Mouse (Mus musculus) cerebellum, adult 9-10 months (tissue): ENCODE data around the gene Ankrd40.
A peak's percentile ranks its signal among the peaks of the same experiment; 100 is the strongest.

Experiments used
- DNase-seq: peaks from one replicate; pipeline ENCODE4 v3.0.0; 2022

The Ankrd40 gene

DNA sequence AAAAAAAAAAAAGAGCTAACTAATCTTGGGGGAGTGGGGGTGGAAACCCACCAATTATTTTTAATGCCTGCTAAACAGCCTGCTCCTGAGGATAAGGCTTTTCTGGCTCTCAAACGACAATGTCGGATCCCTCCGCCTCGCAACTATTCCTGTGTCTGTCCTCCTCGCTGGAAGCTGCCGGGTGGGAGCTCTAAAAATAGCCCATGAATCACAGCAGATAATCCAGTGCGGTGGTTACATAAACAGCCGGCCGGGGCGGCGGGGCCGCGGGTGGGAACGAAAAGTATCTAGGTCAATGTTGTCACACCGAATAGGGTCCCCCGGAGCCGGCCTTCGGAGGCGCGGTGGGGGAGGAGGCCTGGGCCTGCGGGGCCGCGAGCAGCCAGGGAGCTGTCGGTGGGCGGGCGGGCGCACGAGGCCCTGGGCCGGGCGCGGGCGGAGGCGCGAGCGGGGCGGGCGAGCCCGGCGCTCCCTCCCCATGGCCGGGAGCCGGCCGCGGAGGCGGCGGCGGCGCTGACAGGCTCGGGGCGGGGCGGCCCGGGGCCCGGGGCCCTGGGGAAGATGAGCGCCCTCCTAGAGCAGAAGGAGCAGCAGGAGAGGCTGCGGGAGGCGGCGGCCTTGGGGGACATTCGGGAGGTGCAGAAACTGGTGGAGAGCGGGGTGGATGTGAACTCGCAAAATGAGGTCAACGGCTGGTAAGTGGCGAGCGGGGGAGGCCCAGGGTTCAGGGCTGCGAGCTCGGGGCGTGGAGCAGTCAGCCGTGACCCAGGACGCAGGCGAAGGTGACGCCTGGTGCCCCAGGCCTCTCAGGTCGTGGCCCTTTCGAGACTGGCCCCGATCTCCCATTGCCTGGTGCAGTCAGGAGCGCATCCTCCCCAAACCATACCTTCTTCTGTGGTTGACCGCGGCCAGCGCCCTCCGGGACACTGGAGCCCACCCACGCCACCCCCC is at the start of gene Ankrd40:
Gene Ankrd40, plus strand, starts transcription at position 309 of the 951 bp plus-strand sequence.
- DNase-seq: peak; percentile 99

DNA sequence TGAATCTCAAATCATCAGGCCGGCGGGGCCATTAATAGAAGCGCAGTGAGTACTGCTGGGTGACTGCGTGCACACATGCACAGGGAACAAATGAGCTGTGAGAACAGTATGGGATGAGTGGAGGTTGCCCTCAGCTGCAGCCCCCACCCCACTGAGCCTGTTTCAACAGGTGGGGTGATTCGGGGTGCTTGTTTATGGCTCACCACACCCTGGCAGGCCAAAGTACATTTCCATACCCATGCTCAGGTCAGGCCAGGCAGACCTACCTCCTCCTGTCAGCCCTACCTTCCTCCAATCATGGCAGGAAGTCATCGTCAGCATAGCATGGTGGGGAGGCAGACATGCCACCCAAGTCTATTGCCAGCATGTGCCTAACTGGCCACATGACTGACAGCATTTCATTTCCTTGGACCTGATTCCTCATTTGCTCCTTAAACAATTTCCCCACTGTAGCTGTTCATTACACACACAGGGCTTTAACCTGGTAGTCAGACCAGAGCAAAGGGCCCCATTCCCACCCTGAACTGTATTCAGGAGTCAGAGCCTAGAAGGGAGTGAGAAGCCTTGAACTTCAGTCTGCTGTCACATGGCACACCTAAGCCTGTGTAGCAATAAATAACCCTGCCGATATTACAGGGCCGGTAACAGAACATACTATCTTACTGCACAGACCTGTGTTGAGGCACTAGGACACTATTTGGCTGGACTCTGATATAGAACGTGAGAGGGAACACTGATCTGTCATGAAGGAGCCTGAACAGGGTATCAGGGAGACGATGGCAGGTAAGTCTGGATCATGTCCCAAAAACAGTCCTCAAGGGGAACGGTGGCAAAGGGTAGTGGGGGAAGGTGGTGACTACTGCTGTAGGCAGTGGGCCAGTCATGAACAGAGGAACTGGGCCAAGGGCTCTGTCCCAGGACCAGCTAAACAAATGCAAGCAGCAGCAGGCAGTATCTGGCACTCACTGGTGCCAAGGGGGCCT is 46.3 kb upstream of the Ankrd40 start, which contains the start of gene Gm21885:
Gene Gm21885, plus strand, starts transcription at position 675 of the 983 bp plus-strand sequence.
- peak; percentile 47 for DNase-seq

DNA sequence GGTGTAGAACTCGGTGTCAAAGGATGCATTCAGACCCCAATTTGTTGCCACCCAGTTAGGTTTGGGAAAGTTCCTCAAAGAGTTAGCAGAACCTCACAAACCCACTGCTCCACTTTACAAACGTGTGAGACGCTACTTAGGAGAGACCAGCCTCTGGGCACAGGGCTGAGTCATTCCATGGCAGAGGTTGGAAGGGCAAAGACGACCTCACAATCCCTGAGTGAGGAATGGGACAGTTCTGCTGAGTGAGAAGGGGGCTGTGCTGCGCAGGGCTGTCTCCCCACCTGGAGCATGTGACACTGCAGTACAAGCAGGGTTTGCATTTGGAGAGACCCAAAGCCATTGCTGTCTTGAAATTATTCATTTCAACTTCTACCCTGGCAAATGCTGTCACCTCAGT is 45.5 kb upstream of the Ankrd40 start:
- DNase-seq: no peak

GRCm38 (mm10) chr11:94283536-94284099 is 44.2 kb upstream of the Ankrd40 start:
- DNase-seq: no peak

GRCm38 (mm10) chr11:94285886-94286574 is 41.8 kb upstream of the Ankrd40 start:
- DNase-seq: no peak

- no peak for DNase-seq
These were observed 40.7 kb upstream of the Ankrd40 start for GRCm38 (mm10) chr11:94287105-94287504.

GRCm38 (mm10) chr11:94290062-94290740 is 37.6 kb upstream of the Ankrd40 start:
- DNase-seq: no peak

GRCm38 (mm10) chr11:94294996-94295845 is 32.6 kb upstream of the Ankrd40 start:
- no peak for DNase-seq

DNA sequence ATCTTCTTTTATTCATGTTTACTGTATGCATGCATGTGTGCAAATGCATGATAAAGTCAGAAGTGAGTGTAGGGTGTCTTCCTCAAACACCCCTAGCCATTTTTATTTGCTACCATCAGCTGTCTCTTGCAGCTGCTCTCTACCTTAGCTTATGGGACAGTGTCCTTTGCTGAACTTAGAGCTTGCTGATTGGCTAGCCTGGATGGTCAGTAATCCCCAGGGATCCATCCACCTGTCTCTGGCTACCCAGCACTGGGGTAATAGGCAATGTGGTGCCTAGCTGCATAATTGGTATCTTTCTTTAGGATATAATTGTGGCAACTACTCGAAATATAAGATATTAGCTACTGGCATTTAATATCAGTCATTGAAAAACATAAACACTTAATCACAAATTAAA is 15.1 kb upstream of the Ankrd40 start:
- no peak for DNase-seq

GRCm38 (mm10) chr11:94314098-94314652 is 13.6 kb upstream of the Ankrd40 start:
- DNase-seq: no peak

DNA sequence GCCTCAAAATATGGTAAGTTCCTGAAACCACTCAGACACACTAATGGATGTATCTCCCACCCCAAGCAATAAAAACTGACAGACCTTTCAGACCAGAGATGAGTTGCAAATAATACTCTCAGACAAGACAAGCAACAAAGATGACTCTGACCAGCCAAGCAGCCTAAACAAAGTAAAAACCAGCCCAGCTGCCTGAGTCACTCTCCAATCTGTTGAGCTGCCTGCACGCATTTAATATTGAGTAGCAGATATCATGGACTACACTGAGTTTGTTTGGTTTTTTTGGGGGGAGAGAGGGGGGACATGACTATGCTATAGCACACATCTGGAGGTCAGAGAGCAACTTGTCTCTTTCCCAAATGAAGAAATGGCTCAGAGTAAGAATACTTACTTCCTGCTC is 12.5 kb upstream of the Ankrd40 start:
- DNase-seq: no peak

DNA sequence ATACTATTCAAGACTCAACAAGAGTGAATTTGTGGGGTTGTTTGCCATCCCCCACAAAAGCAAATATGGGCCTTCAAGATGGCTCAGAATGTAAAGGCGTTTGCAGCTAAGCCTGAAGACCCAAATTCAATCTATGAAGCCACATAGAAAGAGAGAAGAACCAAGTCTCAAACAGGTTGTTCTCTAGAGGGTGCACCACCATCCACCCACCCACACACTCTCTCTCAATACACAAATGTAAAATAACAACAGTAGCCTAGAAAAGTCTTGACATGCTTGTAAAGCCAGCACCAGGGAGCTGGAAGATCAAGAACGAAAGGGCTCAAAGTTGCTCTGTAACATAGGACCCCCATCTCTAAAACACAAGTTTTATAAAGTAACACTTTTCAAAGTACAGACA is 11.3 kb upstream of the Ankrd40 start:
- DNase-seq: no peak

GRCm38 (mm10) chr11:94317014-94317413 is 10.8 kb upstream of the Ankrd40 start:
- no peak for DNase-seq

- no peak for DNase-seq
These were observed 10.3 kb upstream of the Ankrd40 start for GRCm38 (mm10) chr11:94317515-94317914.

DNA sequence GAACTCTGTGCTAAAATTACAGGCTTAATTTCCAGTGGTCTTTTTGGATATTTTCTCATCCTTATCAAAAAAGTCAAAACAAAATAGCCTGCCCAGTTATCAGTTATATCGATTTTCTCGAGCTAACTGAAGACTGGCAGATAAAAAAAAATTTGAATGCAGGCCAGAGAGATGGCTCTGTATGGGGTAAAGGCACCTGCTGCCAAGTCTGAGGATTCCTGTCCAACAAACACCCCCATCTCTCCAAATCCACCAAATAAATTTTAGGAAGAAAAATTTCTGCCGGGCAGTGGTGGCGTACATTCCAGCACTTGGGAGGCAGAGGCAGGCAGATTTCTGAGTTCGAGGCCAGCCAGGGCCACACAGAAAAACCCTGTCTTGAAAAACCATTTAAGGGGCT is 9.7 kb upstream of the Ankrd40 start:
- DNase-seq: peak; percentile 60

DNA sequence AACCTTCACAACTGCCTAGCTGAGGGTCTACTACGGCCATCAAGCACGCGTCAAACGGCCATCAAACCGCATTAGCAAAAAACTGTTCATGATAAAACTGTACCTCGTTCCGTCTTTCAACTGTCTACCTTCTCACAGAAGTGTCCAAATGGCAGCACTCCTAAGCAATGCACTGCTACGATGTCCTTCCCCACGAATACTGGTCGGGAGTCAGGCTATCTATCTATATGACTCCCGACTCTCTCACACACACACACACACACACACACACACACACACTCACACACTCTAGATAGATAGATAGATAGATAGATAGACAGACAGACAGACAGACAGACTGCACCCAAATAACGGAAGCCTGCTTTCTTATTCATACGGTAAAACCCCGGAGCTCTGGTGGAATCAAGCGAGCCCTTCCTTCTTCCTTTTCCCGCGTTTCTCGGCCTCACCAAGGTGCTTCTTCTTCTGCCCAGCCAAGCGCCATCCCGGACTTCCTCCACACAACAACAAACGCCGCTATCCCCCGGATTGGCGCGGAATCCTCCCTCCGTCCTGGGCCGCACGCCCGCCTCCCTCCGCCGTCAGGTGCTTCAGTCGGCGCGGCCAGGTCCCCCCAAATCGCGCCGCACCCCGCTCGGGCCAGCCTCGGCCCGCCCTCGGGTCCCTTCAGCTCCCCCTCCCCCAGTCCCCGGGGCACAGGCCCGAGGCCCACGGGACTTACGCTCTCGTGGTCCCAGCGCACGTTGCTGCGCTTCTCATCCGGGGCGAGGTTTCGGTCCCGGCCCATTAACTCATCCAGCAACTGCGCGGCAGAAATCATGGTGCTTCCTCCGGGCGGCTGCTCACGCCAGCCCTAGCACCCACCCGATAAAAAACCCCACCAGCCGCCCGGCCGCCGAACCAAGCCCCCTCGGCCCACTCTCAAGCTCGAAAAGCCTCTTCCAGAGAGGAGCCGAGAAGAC is 6.6 kb upstream of the Ankrd40 start:
- peak; percentile 46 for DNase-seq

DNA sequence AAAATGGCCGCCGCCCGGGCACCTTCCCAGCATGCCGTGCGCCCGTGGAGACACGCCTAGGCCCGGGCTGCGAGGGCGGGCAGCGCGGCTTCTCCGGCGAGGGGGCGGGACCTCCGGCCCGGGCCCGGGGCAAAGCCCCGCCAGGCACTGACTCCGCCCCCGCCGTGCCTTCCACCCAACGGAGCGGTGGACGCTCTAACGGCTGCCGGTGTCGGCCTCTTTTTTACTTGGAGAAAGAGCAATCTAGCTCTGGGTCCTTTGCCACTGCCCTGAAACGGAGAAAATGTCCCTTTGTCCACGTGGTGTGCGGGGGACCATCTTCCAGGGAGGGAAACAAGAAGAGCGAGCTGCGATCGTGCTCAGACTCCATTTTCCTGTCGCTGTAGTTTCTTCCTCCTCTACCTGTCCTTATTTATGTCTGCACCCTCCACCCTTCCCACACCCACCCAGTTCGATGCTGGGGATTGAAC is 5.8 kb upstream of the Ankrd40 start, which contains the start of gene Luc7l3:
Gene Luc7l3, minus strand, starts transcription at position 58 of the 470 bp plus-strand sequence.
- DNase-seq: peak; percentile 93

GRCm38 (mm10) chr11:94322636-94323035 is 5.2 kb upstream of the Ankrd40 start:
- peak; percentile 52 for DNase-seq
